Mouse (Mus musculus) urinary bladder, adult 18-20 months (tissue): ENCODE data around the gene Btbd10.
A peak's percentile ranks its signal among the peaks of the same experiment; 100 is the strongest.

Experiments used
- DNase-seq, 2 experiments: peaks; one replicate each; pipeline ENCODE4 v3.0.0; 2022; ENCODE audit warnings: low spot score in 2 of 2, mixed read lengths in 2 of 2

Gene Btbd10

DNA sequence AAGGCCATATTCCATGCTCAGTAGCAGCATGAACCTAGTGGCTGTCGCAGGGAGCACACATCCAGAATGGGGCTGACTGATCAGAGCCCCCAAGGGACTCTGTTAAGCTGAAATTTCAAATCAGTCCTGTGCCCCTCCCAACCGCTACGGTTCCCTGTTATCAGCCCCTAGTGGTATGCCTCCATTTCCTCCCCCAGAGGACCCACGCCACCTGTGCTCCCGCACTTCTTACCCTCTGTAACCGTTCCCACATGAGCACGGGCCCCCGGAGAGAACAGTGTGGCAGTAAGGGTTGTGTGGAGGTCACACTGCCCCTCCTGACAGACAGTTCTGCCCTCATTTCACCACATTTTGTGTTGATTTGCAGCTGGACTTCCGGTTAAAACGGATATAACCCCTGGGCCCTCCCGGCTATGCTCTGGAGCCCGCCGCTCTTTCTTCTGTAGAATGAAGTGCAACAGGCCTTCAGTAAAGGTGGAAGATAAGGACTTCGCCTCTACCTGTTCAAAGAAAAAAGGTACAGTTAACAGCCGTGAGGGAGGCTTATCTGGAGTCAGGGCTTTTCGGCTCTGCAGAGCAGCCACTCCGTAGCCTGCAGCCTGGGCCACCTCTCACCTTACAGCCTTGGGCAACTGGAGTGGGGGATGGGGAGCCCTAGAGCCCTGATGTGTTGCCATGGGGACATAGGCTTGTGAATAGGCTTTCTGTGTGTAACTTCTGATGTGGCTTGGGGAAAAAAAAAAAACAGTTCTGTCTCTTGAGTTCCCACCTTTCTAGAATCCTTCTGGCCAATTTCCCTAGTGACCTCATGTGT, 73.9 kb downstream of the Btbd10 start:
- no peak for DNase-seq

DNA sequence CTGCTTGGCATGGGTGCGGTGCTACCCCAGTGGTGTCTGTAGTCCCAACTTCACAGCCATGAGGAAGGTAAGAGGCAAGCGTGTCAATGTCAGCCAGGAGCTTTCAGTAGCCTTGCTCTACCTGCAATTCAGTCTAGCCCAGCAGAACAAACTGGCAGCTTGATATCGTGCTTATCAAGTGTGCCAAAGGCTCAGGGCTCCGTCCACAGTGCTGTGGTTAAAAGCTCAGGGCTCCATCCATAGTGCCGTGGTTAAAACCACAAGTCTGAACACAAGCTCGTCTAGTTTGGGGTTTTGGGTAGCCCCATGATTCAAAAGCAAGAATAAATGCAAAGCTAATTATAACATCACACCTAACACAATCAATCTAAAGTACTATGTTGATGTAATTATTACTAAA, 74.6 kb downstream of the Btbd10 start:
- no peak for DNase-seq

DNA sequence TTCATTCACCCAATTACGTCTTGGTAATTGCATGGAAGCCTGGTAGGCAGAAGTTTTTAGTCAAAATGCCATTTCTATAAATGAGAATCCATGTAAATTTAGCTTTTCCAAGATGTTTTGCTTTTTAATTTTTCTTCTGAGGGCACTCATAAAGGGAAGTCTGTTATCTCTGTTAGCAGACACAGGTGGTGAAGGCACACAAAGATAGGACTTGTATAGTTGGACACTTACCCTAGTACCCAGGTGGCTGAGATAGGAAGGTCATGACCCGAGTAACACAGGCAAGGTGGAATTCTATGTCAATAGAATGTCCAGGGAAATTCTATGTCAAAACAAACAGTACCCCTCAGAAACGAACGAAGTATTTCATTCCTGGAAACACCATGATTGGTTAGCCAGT, 77.0 kb downstream of the Btbd10 start:
- no peak for DNase-seq

DNA sequence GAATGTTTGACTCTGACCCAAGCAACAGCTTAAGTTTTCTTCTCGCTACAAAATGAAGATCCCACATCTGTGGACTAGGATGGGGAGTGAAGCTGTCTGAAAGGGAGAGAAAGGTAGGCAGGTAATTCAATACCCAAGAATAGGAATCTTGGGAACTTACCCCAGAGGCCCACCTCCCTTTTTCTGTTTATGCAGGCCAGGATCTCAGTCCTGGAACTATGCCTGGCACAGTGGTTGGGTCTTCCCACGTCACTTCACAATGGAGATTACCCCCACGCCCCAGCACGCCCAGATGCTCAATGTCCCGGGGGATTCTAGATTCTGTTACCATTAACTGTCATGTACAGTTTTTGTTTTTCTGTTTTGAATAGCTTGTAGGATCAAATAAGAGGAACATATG, 77.5 kb downstream of the Btbd10 start:
- DNase-seq = no peak

DNA sequence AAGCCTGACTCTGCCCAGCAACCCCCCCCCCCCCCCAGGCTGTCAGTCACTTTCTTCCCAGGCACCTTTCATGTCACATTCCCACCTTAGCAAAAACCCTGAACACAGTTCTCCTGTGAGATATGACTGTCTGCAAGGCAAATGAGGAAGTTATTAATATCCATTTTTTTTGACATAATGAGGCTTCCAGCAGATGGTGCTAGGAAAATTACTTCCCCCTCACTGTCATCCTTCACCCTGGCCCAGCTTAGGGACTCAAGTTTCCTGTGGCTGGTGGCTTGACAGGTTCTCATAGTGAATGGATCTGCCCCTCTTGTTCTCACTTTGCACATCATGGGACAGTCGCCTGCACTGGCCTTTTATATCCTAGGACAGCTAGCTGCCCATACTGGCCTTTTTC, 80.0 kb downstream of the Btbd10 start:
- DNase-seq = no peak

DNA sequence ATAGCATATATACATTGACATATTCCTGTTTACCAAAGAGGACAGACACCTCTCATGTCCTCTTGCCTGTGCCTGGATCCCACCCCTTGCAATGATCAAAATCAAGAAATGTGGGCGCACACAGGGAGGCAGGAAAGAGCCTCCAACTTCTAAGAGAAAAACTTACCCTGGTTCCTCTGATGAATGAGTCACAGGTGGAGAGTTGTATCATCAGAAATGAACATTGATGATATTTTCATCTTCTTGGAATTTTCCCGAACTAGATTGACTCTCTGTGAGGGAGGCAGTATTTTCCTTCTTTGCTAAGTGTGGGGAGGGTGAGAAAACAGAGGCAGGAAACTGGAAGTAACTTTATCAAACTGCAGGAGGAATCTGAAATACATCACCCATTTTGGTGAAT, 83.8 kb downstream of the Btbd10 start:
- no peak for DNase-seq

DNA sequence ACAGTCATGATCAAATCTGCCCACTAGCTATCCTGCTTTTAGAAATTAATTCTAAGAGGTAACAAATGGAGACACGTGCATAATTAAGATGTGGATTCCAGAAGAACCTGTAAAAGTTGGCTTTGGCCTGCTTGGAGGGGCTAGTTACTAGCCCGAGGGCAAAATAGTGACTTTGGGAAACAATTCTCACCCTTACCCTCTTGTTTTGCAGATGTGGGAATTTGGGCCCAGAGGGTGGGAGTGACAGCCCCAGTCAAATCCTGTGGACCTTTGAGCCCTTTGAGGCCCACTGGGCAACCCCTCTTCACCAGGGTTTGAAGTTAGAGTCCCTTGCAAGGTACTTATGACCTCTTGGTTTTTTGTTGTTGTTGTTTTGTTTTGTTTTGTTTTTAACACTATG, 89.9 kb downstream of the Btbd10 start:
- DNase-seq = no peak

DNA sequence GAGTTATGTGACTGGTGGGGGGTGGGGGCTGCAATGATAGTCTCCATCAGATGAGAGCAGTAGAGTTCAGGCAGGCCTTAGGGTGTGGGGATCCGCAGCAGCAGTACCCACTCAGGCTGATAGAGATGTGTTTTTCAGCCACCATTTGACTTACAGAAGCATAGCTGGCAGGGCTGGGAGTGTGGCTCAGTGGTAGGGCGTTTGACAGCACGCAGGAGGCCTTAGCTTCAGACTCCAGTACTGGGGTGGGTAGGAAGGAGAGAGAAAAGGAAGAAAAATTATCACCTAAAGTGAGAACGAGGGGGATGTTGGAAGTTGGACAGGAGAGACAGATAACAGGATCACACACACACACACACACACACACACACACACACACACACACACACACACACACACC, 90.7 kb downstream of the Btbd10 start:
- DNase-seq = no peak

DNA sequence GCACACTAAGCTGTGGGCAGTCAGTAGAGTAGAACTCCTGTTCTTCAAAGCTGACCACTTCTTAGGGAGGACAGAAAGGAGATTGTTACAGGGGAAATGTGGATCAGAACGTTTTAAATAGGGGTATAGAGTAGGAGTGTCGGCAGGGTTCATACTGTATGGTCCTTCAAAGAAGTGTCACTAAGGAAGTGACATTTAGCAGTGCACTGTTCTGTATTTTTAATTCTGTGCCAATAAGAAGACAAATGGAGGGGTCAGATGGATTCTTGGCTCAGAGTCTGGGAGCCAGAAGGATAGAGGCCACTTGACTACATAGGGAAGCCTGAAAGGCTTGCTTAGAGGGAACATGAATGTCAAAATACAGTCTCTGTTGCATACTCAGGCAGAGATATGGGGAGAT, 91.9 kb downstream of the Btbd10 start:
- DNase-seq = no peak

DNA sequence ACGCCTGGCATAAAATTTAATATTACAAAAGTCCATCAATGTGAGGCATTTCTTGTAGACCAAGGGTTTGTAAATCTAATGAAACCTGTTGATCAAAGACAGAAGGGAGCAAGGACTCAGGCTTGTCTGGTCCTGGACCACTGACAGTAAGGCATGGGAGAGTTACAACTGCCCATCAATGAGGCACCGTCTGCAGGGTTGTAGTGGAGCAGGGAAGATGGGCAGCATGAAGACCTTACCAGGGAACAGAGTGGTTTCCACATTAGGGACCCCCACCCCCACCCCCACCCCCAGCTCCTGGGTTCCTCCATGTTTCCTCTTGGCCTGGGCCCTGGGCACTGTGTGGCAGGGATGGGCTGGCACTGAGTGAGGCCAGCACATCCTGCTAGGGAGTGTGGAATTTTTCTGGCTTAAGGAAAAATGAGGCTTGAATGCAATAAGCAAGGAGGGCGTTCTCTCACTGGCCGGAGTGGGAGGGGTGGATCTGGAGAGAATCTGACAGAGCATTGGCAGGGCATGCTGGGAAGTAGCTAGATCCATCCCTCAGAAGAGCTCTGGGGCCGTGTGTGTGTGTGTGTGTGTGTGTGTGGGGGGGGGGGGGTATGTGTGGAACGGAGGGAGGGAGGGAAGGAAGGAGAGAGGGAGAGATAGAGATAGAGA, 96.7 kb downstream of the Btbd10 start:
- DNase-seq = no peak

DNA sequence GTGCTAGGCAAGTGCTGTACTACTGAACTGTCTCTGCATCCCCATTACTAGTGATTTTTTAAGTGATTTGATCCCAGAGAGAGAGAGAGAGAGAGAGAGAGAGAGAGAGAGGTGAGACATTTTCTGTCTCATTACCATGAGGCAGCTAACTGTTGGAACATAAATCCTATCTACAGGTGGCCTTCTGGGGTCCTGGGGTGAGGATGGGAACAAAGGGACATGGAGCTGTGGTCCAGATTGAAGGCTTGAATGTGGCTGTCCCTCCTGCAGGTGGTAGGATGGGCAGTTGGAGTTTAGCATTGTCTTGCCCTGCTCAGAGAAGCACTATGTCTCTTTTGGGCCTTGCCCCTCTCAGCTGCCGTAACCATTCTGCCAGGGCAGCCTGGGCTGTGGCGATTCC, 98.2 kb downstream of the Btbd10 start:
- no peak for DNase-seq

DNA sequence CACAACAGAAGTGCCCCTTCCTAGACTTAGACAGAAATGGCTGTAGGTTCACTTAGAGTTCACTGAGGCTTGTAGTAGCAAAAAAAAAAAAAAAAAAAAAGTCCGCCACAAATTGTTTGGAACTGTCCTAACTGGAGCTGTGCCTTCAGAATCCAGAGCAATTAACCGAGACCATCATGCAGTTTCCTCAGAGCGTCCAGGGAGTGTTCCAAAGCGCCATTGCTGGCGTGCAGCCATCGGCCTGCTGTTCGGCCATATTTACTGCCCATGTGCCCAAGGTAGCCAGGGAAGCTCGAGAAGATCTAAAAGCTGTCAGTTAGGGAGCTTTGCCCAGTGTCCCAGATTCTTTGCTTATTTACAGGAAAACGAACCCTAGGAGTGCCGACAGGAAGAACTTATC, 98.6 kb downstream of the Btbd10 start:
- no peak for DNase-seq

DNA sequence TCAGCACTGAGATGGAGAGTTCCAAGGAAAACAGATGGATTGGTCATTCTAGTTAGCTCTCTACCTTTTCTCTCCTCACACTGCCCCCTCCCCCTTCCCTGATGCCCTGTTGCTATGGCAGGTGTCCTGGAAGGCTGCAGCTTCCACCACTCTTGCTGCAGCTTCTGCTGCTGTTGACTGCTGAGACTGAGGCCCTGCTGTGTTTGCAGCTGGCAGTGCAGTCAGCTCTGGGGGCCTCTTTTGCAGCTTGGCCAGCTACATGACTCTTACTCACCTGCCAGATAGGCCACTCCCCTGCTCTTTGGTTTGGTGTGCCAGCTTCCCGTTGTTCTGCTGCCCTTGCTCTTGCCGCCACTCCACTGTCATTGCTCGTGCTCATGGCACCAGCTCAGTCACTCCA, 99.3 kb downstream of the Btbd10 start:
- no peak for DNase-seq

DNA sequence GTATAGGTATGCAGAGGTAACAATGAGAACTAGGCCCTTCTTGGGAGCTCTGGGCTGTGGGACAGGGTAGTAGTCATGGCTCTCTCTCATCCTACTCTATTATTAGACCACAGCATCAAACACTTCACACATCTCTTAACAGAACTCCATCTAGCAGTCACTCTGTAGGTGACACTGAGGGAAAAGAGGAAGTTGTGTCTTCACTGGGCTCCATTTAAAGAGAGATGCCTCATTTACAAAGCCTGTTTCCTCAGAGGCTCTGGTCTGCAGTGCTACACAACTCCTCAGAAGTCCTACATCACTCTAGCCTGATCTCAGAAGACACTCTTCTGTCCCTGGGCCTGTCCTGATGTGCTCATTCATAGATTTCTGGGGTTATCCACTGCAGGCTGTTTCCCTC, 100.1 kb downstream of the Btbd10 start:
- DNase-seq = no peak

DNA sequence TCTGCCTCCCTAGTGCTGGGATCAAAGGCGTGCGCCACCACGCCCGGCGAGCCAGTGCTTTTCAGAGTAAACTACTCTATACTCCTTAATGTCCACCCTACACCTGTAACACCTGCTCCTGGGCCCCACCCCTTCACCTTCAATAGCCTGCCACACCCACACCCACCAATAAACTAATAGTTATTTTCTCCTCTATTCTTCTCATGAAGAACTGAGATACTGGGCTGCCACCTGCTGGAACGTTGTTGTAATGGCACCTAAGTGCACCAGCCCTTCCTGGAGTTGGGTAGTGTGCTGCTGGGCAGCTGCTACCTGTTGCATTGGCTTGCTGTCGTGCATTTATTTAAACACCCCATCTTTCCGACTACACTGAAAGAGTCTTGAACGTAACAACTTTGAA, 100.9 kb downstream of the Btbd10 start:
- peak in 1 of 2 experiments; percentile 57 for DNase-seq
